24 mouse cellular contexts compared by ENCODE assay signal in genomic region chr11:45968466-45968865, GRCm38 (mm10). TPM values are rescaled to one million over a fixed set of nuclear protein-coding genes. Genes with fewer than 3 reads are reported as not detected.
A peak's percentile ranks its signal among the peaks of the same experiment; 100 is the strongest.
DNase-seq lines count a peak whose midpoint lies in the region; ATAC-seq and TF ChIP-seq lines count a peak whose summit lies in the region.
"Had no signal": no experiment of that assay in that cellular context is flagged by ENCODE, and none has a peak within 500 bp of the region (broad histone marks: within the 10 kb centered on the region; RNA-seq: fewer than 3 reads in every experiment).

No protein-coding gene starts in this region.

- H3K9me3 ChIP-seq in ES-Bruce4 (replicated peaks; ENCODE audit: control insufficient read depth, insufficient read depth, low read length, poor library complexity, severe bottlenecking) = peaks cover 22% of the 10 kb centered on the region
- H3K9me3 ChIP-seq in stomach, postnatal 0 days (ENCODE audit: control insufficient read depth, low read length) = no peaks in the 10 kb centered on the region
- H3K9me3 ChIP-seq: embryonic facial prominence, embryonic 13.5 days; embryonic facial prominence, embryonic 15.5 days; forebrain, embryonic 10.5 days; forebrain, embryonic 12.5 days had no signal

- no peak overlapping the region for H3K9ac ChIP-seq in ES-Bruce4 (ENCODE audit: low read depth, poor library complexity, severe bottlenecking)
- H3K9ac ChIP-seq in stomach, postnatal 0 days (ENCODE audit: low read length) = no peak overlapping the region
- H3K9ac ChIP-seq: embryonic facial prominence, embryonic 13.5 days; embryonic facial prominence, embryonic 15.5 days; forebrain, embryonic 12.5 days had no signal

- no peak for TF ChIP-seq POLR2A in ES-Bruce4 (IDR thresholded peaks at IDR 0.05; ENCODE audit: insufficient read depth, low read length)

- WGBS in stomach, postnatal 0 days = 92% methylated on average over 3 of the region's 3 CpGs

- no peak overlapping the region for H3K4me3 ChIP-seq in ES-Bruce4 (ENCODE audit: low read depth, low read length)
- H3K4me3 ChIP-seq in stomach, postnatal 0 days (ENCODE audit: low read depth, low read length) = no peak overlapping the region
- H3K4me3 ChIP-seq: embryonic facial prominence, embryonic 13.5 days; embryonic facial prominence, embryonic 15.5 days; erythroblast, embryonic 14.5 days; forebrain, embryonic 10.5 days; forebrain, embryonic 12.5 days had no signal

- H3K4me1 ChIP-seq in ES-Bruce4 (ENCODE audit: control insufficient read depth, insufficient read depth, low read length) = no peaks in the 10 kb centered on the region
- H3K4me1 ChIP-seq in stomach, postnatal 0 days (replicated peaks; ENCODE audit: control insufficient read depth, insufficient read depth) = no peaks in the 10 kb centered on the region
- H3K4me1 ChIP-seq: embryonic facial prominence, embryonic 15.5 days; forebrain, embryonic 10.5 days; forebrain, embryonic 12.5 days had no signal

- H3K4me2 ChIP-seq in stomach, postnatal 0 days (replicated peaks; ENCODE audit: low read depth) = no peak overlapping the region
- H3K4me2 ChIP-seq: embryonic facial prominence, embryonic 13.5 days; embryonic facial prominence, embryonic 15.5 days; forebrain, embryonic 12.5 days had no signal

- peak; percentile 70 for DNase-seq in ES-CJ7 (ENCODE audit: low read depth, low spot score)
- peak; percentile 66 for DNase-seq in ZHBTc4 (ENCODE audit: low read depth, low spot score)
- no peak for DNase-seq in layer of hippocampus, adult 18-20 months (ENCODE audit: low spot score in 2 of 2)
- no peak for DNase-seq in stomach, postnatal 0 days (ENCODE audit: low spot score)
- DNase-seq: adrenal gland, adult 2 months; adrenal gland, postnatal 10 days; adrenal gland, postnatal 25 days; cerebellum, adult 11 months; cerebellum, adult 18-20 months; cerebellum, adult 8-10 months; cerebellum, adult 9-11 months; cerebellum, postnatal 14 days; cerebellum, postnatal 36 days; embryo, embryonic 11 days had no signal

- TF ChIP-seq CTCF in ES-Bruce4 (IDR thresholded peaks at IDR 0.05; ENCODE audit: low read depth, low read length) = no peak
- TF ChIP-seq CTCF in stomach, postnatal 0 days (IDR thresholded peaks at IDR 0.05; ENCODE audit: low read depth) = no peak

- no peak for ATAC-seq in stomach, postnatal 0 days (ENCODE audit: low FRiP score, low TSS enrichment)
- ATAC-seq: forebrain, embryonic 14.5 days; forebrain, embryonic 16.5 days had no signal

- no peaks in the 10 kb centered on the region for H3K36me3 ChIP-seq in ES-Bruce4 (ENCODE audit: control insufficient read depth, insufficient read depth, low read length, poor library complexity, severe bottlenecking)
- H3K36me3 ChIP-seq in stomach, postnatal 0 days (ENCODE audit: control insufficient read depth, insufficient read depth, low read length) = no peaks in the 10 kb centered on the region
- H3K36me3 ChIP-seq: embryonic facial prominence, embryonic 13.5 days; embryonic facial prominence, embryonic 15.5 days; forebrain, embryonic 10.5 days; forebrain, embryonic 12.5 days had no signal

- no peaks in the 10 kb centered on the region for H3K27me3 ChIP-seq in ES-Bruce4 (ENCODE audit: control insufficient read depth, insufficient read depth, low read length, poor library complexity, severe bottlenecking)
- H3K27me3 ChIP-seq in stomach, postnatal 0 days (ENCODE audit: control insufficient read depth, insufficient read depth, low read length) = no peaks in the 10 kb centered on the region
- H3K27me3 ChIP-seq: embryonic facial prominence, embryonic 13.5 days; embryonic facial prominence, embryonic 15.5 days; forebrain, embryonic 12.5 days had no signal

- peak overlapping the region; percentile 80 for H3K27ac ChIP-seq in ES-Bruce4 (ENCODE audit: insufficient read depth, low read length)
- no peak overlapping the region for H3K27ac ChIP-seq in stomach, postnatal 0 days (replicated peaks)
- H3K27ac ChIP-seq: embryonic facial prominence, embryonic 13.5 days; embryonic facial prominence, embryonic 15.5 days; forebrain, embryonic 10.5 days; forebrain, embryonic 12.5 days had no signal

- TF ChIP-seq EP300 in ES-Bruce4 (IDR thresholded peaks at IDR 0.05; ENCODE audit: insufficient read depth, low read depth, low read length) = no peak
- TF ChIP-seq EP300 in stomach, postnatal 0 days (optimal IDR thresholded peaks at IDR 0.05) = no peak

RNA-seq across cellular contexts. Expression of gene Sox30, which starts 11.6 kb away (rescaled TPM):
- 0.67 and 0.87 TPM in 2 replicates for polyA plus RNA-seq in ES-Bruce4 (2011; ENCODE audit: insufficient read depth, insufficient read length, low read depth, missing spikeins)
- total RNA-seq in layer of hippocampus, adult 18-20 months (2021) = under 1 TPM in 1 of 2 experiments, not detected in 1; 0.10 TPM
- polyA plus RNA-seq in stomach, postnatal 0 days (2015; fragmentation: Nextera tagmentation; extraction: Ambion mirVana) = 0.15 and 0.17 TPM in 2 replicates
- total RNA-seq: common myeloid progenitor, adult 5-6 weeks; MEL had no signal
- polyA plus RNA-seq: erythroblast, embryonic 14.5 days; forebrain, embryonic 10.5 days; forebrain, embryonic 16.5 days had no signal

RNA-seq across cellular contexts. Expression of gene Thg1l, which starts 13.2 kb away (rescaled TPM):
- polyA plus RNA-seq in ES-Bruce4 (2011; ENCODE audit: insufficient read depth, insufficient read length, low read depth, missing spikeins) = 33.7 and 36.3 TPM in 2 replicates
- total RNA-seq in layer of hippocampus, adult 18-20 months (2021) = 1 to 10 TPM; 9.4 to 9.7 TPM
- polyA plus RNA-seq in stomach, postnatal 0 days (2015; fragmentation: Nextera tagmentation; extraction: Ambion mirVana) = 6.9 and 7.4 TPM in 2 replicates

RNA-seq across cellular contexts. Expression of gene Lsm11, which starts 23.7 kb away (rescaled TPM):
- polyA plus RNA-seq in ES-Bruce4 (2011; ENCODE audit: insufficient read depth, insufficient read length, low read depth, missing spikeins) = 8.5 and 8.7 TPM in 2 replicates
- total RNA-seq in layer of hippocampus, adult 18-20 months (2021) = 10 to 100 TPM; 24.4 to 28.8 TPM
- polyA plus RNA-seq in stomach, postnatal 0 days (2015; fragmentation: Nextera tagmentation; extraction: Ambion mirVana) = 3.5 and 3.6 TPM in 2 replicates

Comparison
In these comparisons a context has a peak if more than half of its experiments do, and no peak if none do; other contexts are left out.
1. DNase-seq: peak in ES-CJ7 (single experiment) and ZHBTc4 (single experiment); none in layer of hippocampus, adult 18-20 months (0 of 2) and stomach, postnatal 0 days (single experiment).